Mouse (Mus musculus) splenic B cell, adult 2 months (primary cell): Measurements from ENCODE around the gene Gpank1.
"Not testable (repeated sequence)": the region's sequence is repeated elsewhere in the genome, so short reads cannot be mapped to it uniquely, and the experiment has no call there.

Experiments
- DNase-seq: peaks from one replicate; pipeline ENCODE4 v3.0.0-alpha.2; 2011; ENCODE audit warnings: low read depth, low spot score
- H3K27me3 ChIP-seq: 2 replicates; pipeline ENCODE4 v1.6.1; 2012; ENCODE audit warnings: mild to moderate bottlenecking, low read length, moderate library complexity, mixed read lengths; ENCODE audit not compliant: control insufficient read depth, poor library complexity, insufficient read depth, severe bottlenecking
- H3K36me3 ChIP-seq: 2 replicates; pipeline ENCODE4 v1.6.1; 2012; ENCODE audit warnings: mild to moderate bottlenecking, low read length, moderate library complexity, mixed read lengths; ENCODE audit not compliant: control insufficient read depth, poor library complexity, insufficient read depth, severe bottlenecking

The Gpank1 gene

DNA sequence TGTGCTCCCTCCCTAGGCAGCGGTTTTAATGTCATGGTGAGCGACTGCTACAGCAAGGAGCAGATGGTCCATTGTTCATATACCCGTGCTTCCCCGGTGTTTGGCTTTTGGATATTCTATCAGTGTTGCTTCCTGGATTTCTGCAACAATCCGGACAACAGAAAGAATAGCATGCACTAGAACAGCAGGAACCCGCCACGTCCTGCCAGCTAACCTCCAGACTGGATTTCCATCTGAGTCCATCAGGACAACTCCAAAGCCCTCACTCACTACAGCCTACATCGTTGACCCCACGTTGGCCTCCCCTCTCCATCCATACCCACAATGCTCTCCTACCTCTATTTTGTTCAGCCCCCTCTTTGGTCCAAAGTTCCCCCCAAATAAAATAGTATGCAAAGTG is 9.5 kb upstream of the Gpank1 start:
- no peak for DNase-seq
- Histone ChIP-seq H3K27me3 (no peaks in the 10 kb centered on the region), H3K36me3 (no peaks in the 10 kb centered on the region; the same call in 1 of the 2 replicates)

- Histone ChIP-seq H3K27me3 (no peaks in the 10 kb centered on the region), H3K36me3 (peaks cover 2% of the 10 kb centered on the region; the same call in 1 of the 2 replicates)
- peak; percentile 62 for DNase-seq
Measured at GRCm38 (mm10) chr17:35115046-35116019, 5.9 kb upstream of the Gpank1 start, which contains the start of gene Ly6g5b. Gene Ly6g5b (minus strand): TSS chr17:35115428.

GRCm38 (mm10) chr17:35120745-35121142 is 511 bp upstream of the Gpank1 start:
- peaks cover 10% of the 10 kb centered on the region; the same call in 1 of the 2 replicates for H3K36me3 ChIP-seq
- DNase-seq = no peak
- H3K27me3 ChIP-seq = no peaks in the 10 kb centered on the region; the same call in 1 of the 2 replicates

DNA sequence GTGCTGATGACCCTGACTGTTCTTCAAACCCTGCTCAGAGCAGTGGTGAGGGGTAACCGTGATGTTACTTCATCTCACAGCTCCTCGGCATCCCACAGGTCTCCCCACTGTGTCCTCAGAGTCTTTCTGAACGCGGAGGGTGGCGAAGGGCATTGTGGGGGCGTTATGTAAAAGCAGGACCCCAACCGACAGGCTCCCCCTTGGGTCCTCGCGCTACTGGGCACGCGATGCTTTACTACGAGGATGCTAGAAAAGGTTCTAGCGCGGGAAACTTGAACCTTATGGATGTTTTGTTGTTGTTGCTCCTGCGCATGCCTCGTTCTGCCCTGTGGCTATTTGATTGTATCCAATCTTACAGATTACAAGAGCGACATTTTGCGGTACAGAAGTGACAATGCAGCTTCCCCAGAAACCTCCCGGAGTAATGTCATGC is 632 bp downstream of the Gpank1 start, which contains the start of gene Csnk2b:
Gene Csnk2b (minus strand): TSS at position 183 of the 433 bp plus-strand sequence.
- peaks cover 10% of the 10 kb centered on the region; the same call in 1 of the 2 replicates for H3K36me3 ChIP-seq
- DNase-seq = peak; percentile 65
- no peaks in the 10 kb centered on the region; the same call in 1 of the 2 replicates for H3K27me3 ChIP-seq

DNA sequence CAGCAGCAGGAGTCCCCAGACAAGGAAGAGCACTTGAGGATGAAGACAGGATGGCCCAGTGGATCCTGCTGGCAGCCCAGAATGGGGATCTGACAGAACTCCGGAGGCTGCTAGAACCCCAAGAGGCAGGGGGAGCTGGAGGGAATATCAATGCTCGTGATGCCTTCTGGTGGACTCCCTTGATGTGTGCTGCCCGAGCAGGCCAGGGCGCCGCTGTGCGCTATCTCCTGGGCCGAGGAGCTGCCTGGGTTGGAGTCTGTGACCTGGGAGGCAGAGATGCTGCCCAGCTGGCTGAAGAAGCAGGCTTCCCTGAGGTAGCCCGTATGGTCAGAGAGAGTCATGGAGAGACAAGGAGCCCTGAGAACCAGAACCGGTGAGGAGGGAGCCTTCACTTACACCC is 2.0 kb downstream of the Gpank1 start:
- not testable (repeated sequence) for H3K36me3 ChIP-seq, H3K27me3 ChIP-seq, DNase-seq

DNA sequence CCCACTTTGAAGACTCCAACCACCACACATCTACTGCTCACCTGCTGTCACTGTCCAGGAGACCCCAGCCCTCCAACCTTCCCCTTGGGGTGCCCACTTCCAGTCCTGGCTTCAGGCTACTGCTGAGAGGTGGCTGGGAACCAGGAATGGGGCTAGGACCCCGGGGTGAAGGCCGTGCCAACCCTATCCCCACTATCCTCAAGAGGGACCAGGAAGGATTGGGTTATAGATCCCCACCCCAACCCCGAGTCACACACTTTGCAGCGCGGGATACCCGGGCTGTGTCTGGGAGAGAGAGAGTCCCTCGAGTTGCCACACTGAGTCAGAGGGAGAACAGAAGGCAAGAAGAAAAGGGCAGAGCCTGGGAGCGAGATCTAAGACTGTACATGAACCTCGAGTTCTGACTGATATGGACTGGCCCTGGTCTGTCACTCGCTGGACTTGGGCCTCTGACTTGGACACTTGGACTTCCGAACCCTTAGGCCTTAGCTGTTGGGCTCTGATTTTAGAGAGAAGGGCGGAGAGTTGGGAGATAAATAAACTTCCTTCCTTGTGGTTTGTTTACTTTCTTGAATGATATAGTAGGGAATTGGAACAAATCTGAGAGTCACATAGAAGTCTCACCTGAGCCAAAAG is 3.1 kb downstream of the Gpank1 start:
- H3K36me3 ChIP-seq, H3K27me3 ChIP-seq, DNase-seq: not testable (repeated sequence)

- Histone ChIP-seq H3K36me3 (peaks cover 8% of the 10 kb centered on the region; the same call in 1 of the 2 replicates), H3K27me3 (no peaks in the 10 kb centered on the region; the same call in 1 of the 2 replicates)
- DNase-seq = peak; percentile 26
Measured at GRCm38 (mm10) chr17:35125081-35125480, 3.8 kb downstream of the Gpank1 start.

GRCm38 (mm10) chr17:35125578-35125977 is 4.3 kb downstream of the Gpank1 start:
- Histone ChIP-seq H3K27me3 (no peaks in the 10 kb centered on the region; the same call in 1 of the 2 replicates), H3K36me3 (peaks cover 8% of the 10 kb centered on the region; the same call in 1 of the 2 replicates)
- DNase-seq = no peak

- DNase-seq = peak; percentile 76
- no peaks in the 10 kb centered on the region for H3K27me3 ChIP-seq
- peaks cover 8% of the 10 kb centered on the region; the same call in 1 of the 2 replicates for H3K36me3 ChIP-seq
Measured at GRCm38 (mm10) chr17:35126206-35126611, 5.0 kb downstream of the Gpank1 start, which contains the start of gene D17H6S53E. Gene D17H6S53E (plus strand): TSS chr17:35126373.

DNA sequence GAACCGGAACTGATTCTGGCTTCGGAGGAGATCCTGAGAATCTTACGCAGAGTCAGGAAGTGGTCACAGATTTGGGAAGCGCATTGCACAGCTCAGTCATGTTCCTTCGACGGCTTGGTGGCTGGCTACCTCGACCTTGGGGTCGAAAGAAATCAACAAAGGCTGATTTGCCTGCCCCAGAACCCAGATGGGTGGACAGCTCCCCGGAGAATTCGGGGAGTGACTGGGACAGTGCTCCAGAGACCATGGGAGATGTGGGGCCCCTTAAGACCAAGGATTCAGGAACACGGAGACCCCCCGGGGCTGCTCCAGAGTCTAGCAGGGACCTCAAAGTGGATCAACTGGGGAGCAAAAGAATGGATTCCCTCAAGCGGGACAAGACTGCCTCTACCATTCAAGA is 5.8 kb downstream of the Gpank1 start:
- peaks cover 8% of the 10 kb centered on the region; the same call in 1 of the 2 replicates for H3K36me3 ChIP-seq
- DNase-seq = no peak
- no peaks in the 10 kb centered on the region for H3K27me3 ChIP-seq

GRCm38 (mm10) chr17:35128996-35129395 is 7.7 kb downstream of the Gpank1 start:
- no peak for DNase-seq
- peaks cover 6% of the 10 kb centered on the region; the same call in 1 of the 2 replicates for H3K36me3 ChIP-seq
- H3K27me3 ChIP-seq = no peaks in the 10 kb centered on the region

GRCm38 (mm10) chr17:35131038-35131437 is 9.8 kb downstream of the Gpank1 start:
- DNase-seq = no peak
- Histone ChIP-seq H3K27me3 (no peaks in the 10 kb centered on the region), H3K36me3 (no peaks in the 10 kb centered on the region)

DNA sequence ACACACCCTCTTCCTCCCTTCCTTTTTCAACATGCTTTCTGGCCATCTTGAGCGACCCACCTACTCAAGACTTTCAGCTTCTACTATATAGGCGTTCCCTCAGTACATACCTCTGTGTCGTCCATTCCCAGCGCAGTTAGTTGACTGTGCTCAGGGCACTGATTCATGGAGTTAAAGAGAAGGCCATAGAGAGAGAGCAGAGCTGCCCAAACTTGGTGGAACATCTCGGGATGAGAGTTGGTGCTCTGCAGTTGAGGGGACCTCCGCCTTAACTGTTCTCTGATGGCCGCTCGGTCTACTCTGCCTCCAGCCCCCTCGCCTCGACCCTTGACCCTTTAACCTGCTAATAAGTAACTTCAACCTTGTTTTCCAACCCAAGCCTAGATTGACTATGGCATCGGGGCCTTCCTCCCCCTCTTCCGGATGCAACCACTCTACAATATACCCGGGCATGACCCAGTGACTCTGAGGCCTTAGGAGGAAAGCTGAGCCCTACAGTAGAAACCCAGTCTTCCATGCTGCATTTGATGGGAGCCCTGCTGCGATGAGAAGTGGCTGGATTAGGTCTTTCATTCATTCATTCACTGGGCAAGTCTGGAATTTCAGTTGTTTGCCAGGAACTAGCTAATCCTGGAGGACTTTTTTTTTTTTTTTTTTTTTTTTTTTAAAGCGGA is 10.4 kb downstream of the Gpank1 start, which contains the start of gene Apom:
Gene Apom (minus strand): TSS at position 551 of the 674 bp plus-strand sequence.
- Histone ChIP-seq H3K36me3 (no peaks in the 10 kb centered on the region), H3K27me3 (no peaks in the 10 kb centered on the region)
- DNase-seq = no peak

- Histone ChIP-seq H3K27me3 (no peaks in the 10 kb centered on the region), H3K36me3 (no peaks in the 10 kb centered on the region)
- no peak for DNase-seq
Measured at GRCm38 (mm10) chr17:35132174-35132560, 10.9 kb downstream of the Gpank1 start.
